Mouse (Mus musculus) telencephalon, adult 2 months (tissue): ENCODE measurements around the gene Pars2.

Experiments
- DNase-seq: peaks from one replicate; pipeline ENCODE4 v3.0.0-alpha.2; 2011; ENCODE audit warnings: low read depth, low spot score

The Pars2 gene

GRCm38 (mm10) chr4:106704416-106704815, 53.5 kb downstream of the Pars2 start:
- DNase-seq, result peak; percentile 72
